Mouse (Mus musculus): ENCODE results near the gene Cmtm1. TPM values are rescaled to one million over a fixed set of nuclear protein-coding genes. Genes with fewer than 3 reads are reported as not detected.
A peak's percentile ranks its signal among the peaks of the same experiment; 100 is the strongest.

Cmtm1 gene
- polyA plus RNA-seq, 1 experiment from 2014 or later, result not detected

DNA sequence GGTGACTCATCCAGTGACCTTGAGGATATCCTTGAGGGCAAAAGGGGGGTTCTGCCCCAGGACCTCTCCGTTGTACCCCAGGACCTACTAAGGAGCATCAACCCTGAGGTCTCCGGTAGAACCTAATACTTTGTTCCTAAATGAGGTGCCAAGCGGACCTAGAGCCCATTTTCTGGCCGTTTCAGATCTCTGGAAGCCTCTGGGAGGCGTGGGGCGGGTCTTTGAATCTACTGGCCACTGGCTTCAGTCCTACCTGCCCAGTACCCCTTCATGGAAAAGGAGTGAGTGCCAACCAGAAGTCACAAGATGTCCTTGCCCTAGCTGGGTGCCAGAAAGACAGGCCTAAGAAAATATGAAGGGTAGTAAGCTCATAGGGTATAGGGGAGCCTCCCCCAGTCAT is 31.7 kb upstream of the Cmtm1 start:
- Histone ChIP-seq H3K9ac (replicated peaks; ENCODE audit: low read length) (peak overlapping the region; percentile 88), H3K9me3 (ENCODE audit: low read length) (no peaks in the 10 kb centered on the region), H3K4me2 (replicated peaks; ENCODE audit: low read depth, low read length) (peak overlapping the region; percentile 78), H3K27me3 (ENCODE audit: insufficient read depth, low read length) (no peaks in the 10 kb centered on the region), H3K36me3 (ENCODE audit: insufficient read depth, low read length) (peaks cover 14% of the 10 kb centered on the region), H3K27ac (ENCODE audit: low read length) (peak overlapping the region; percentile 90; the same call in 1 of the 2 replicates), H3K4me1 (ENCODE audit: insufficient read depth, low read length) (peaks cover 18% of the 10 kb centered on the region), H3K4me3 (ENCODE audit: low read length) (peak overlapping the region; percentile 75)
- WGBS, result 43% methylated on average over 6 of the region's 6 CpGs
- no peak for ATAC-seq (ENCODE audit: low FRiP score, low TSS enrichment)

DNA sequence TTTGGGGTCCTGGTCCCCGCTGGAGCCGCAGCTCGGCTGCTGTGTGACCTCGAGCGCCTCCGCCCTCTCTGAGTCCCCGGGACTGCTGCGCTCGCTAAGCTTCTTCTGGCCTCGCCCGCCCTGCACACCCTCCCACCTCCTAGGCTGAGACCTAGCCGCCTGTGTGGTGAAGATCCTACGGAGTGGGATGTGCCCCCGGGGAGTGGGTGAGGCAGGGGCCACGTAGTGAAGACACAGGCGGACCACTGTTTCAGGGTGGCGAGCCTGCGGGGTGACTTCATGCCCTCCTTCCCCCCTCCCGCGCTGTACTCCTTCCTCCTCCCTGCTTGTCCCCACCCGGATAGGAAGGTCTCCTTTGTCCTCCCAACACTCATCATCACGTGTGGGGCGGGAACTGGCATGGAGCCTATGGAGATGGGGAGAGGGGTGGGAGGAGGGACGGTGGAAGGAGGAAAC is 31.2 kb upstream of the Cmtm1 start:
- peaks cover 9% of the 10 kb centered on the region; the same call in 1 of the 2 replicates for H3K36me3 ChIP-seq (ENCODE audit: insufficient read depth, low read length)
- ATAC-seq (ENCODE audit: low FRiP score, low TSS enrichment), result peak; percentile 79
- H3K9me3 ChIP-seq (ENCODE audit: low read length), result no peaks in the 10 kb centered on the region; the same call in 1 of the 2 replicates
- peak overlapping the region; percentile 75 for H3K4me3 ChIP-seq (ENCODE audit: low read length)
- H3K4me2 ChIP-seq (replicated peaks; ENCODE audit: low read depth, low read length), result peak overlapping the region; percentile 78
- under 1% methylated on average over 23 of the region's 24 CpGs for WGBS
- no peaks in the 10 kb centered on the region for H3K27me3 ChIP-seq (ENCODE audit: insufficient read depth, low read length)
- peaks cover 18% of the 10 kb centered on the region for H3K4me1 ChIP-seq (ENCODE audit: insufficient read depth, low read length)
- H3K9ac ChIP-seq (replicated peaks; ENCODE audit: low read length), result peak overlapping the region; percentile 88
- peak overlapping the region; percentile 90 for H3K27ac ChIP-seq (ENCODE audit: low read length)

DNA sequence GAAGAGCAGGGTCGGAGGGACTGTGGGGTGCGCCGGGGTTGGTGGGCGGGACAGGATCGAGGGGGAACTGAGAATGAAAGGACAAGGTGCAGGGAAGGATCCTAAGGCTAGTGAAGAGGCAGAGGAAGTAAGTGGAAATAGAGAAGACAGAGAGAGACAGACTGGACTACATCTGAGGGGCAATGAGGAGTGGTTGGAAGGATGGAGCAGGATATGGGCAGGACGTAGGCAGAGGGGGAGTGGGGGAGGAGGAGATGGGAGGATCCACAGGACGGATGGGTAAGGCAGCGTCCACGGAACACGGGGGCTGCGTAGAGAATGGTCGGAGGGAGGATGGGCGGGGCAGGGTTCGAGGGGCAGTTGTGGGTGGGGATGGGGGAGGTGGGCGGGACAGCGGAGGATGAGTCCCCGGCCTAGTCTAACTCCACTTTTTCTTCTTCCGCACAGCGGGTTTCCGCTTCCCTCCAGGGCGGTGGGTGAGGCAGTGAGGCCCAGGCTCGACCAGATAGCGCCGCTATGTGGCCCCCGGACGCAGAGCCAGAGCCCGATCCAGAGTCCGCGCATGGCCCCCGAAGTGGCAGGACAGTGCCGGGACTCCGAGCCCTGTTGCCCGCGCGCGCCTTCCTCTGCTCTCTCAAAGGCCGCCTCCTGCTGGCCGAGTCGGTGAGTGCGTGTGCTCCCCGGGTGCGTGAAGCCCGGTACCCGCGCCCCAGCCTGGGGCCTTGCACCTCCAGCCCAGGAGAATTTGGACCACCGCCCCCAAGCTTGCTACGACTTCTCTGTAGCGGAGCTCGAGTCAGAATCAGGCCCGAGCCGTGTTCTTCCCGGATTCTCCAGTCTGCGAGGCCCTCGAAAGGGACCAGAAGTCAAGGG is 30.5 kb upstream of the Cmtm1 start:
- Histone ChIP-seq H3K27ac (ENCODE audit: low read length) (peak overlapping the region; percentile 90), H3K4me3 (ENCODE audit: low read length) (peak overlapping the region; percentile 75), H3K9me3 (ENCODE audit: low read length) (no peaks in the 10 kb centered on the region; the same call in 1 of the 2 replicates), H3K4me1 (ENCODE audit: insufficient read depth, low read length) (peaks cover 18% of the 10 kb centered on the region), H3K36me3 (ENCODE audit: insufficient read depth, low read length) (peaks cover 9% of the 10 kb centered on the region; the same call in 1 of the 2 replicates), H3K4me2 (replicated peaks; ENCODE audit: low read depth, low read length) (peak overlapping the region; percentile 78), H3K9ac (replicated peaks; ENCODE audit: low read length) (peak overlapping the region; percentile 88), H3K27me3 (ENCODE audit: insufficient read depth, low read length) (no peaks in the 10 kb centered on the region)
- WGBS, result under 1% methylated on average over 49 of the region's 54 CpGs
- peak; percentile 76 for ATAC-seq (ENCODE audit: low FRiP score, low TSS enrichment)

DNA sequence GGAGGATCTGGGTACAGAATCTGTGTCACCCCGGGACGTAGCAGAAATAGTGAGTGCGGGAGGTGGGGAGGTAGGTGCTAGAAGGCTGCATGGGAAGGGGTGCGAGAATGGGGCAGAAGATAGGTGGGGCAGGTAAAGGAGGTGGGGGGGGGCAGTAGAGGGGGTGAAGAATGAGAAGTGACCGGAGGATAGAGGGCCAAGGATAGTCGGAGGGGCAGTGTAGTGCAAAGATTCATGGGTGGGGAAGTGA is 30.0 kb upstream of the Cmtm1 start:
- Histone ChIP-seq H3K36me3 (ENCODE audit: insufficient read depth, low read length) (0 out of 2 replicates have a peak, but pooled peaks cover 9% of the 10 kb centered on the region), H3K4me1 (ENCODE audit: insufficient read depth, low read length) (peaks cover 18% of the 10 kb centered on the region), H3K9ac (replicated peaks; ENCODE audit: low read length) (peak overlapping the region; percentile 88), H3K27ac (ENCODE audit: low read length) (peak overlapping the region; percentile 43), H3K27me3 (ENCODE audit: insufficient read depth, low read length) (no peaks in the 10 kb centered on the region), H3K4me2 (replicated peaks; ENCODE audit: low read depth, low read length) (peak overlapping the region; percentile 78), H3K9me3 (ENCODE audit: low read length) (no peaks in the 10 kb centered on the region; the same call in 1 of the 2 replicates), H3K4me3 (ENCODE audit: low read length) (peak overlapping the region; percentile 75)
- WGBS, result 0% methylated on average over 6 of the region's 6 CpGs
- ATAC-seq (ENCODE audit: low FRiP score, low TSS enrichment), result peak; percentile 10

DNA sequence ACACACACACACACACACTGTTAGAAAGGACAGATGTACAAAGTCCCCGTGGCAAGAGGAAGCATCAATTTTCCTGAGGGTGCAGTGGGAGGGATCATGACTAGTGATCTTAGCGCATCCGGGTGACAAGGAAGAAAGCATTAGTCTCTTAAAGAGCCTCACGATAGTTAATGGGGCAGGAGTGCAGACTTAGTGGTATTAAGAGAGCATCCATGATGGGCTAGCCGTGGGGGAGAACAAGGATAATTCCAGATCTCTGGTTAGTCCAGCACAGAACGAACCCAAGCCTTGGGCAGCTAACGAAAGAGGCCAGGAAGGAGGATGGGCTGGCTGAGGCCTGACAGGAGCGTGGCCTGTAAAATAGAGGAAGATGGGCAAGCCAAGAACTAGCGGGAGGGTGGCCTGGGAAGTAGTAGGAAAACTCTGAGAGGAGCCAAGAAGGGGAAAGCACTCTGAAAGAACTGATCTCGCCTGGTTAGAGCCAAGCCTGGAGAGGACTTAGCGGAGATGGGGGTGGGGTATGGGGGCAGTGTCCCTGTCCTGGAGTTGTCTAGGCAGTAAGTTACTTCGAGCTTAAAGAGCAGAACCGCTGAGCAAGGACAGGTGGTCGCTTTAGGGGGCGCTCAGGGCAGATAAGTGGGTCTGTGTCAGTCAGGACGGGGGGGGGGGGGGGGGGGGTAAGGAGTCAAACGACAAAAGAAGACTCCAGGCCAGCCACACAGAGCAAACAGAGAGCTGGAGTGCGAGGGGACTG is 29.5 kb upstream of the Cmtm1 start, which contains the start of gene Cmtm3:
Gene Cmtm3 (plus strand): TSS at position 182 of the 754 bp plus-strand sequence.
- Histone ChIP-seq H3K27me3 (ENCODE audit: insufficient read depth, low read length) (no peaks in the 10 kb centered on the region), H3K9ac (replicated peaks; ENCODE audit: low read length) (peak within 1 kb of the TSS; percentile 88), H3K36me3 (ENCODE audit: insufficient read depth, low read length) (0 out of 2 replicates have a peak, but pooled peaks cover 4% of the 10 kb centered on the region), H3K4me3 (ENCODE audit: low read length) (peak within 1 kb of the TSS; percentile 75), H3K27ac (ENCODE audit: low read length) (peak within 1 kb of the TSS; percentile 43), H3K4me2 (replicated peaks; ENCODE audit: low read depth, low read length) (peak within 1 kb of the TSS; percentile 78), H3K4me1 (ENCODE audit: insufficient read depth, low read length) (peaks cover 18% of the 10 kb centered on the region), H3K9me3 (ENCODE audit: low read length) (no peaks in the 10 kb centered on the region; the same call in 1 of the 2 replicates)
- ATAC-seq (ENCODE audit: low FRiP score, low TSS enrichment), result 0 out of 2 replicates have a peak, but pooled peaks have one; percentile 1
- WGBS, result 16% methylated on average over 16 of the region's 18 CpGs

DNA sequence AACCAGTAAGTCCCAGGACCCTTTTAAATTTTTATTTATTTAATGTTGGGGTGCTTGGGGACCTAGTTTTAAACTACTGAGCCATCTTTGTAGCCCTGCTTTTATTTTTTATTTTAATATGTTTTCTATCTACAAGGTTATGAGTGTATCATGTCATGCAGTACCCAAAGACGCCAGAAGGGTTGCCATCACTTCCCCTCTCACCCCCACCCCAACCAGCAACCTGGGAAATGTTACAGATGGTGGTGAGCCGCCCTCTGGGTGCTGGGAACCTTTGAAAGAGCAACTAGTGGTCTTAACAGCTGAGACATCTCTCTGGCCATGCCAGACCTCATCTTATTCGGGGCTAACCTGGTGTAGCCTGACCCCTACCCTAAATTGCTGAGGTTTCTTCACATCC is 27.9 kb upstream of the Cmtm1 start:
- H3K27me3 ChIP-seq (ENCODE audit: insufficient read depth, low read length), result no peaks in the 10 kb centered on the region
- WGBS, result 57% methylated on average over 3 of the region's 3 CpGs
- no peaks in the 10 kb centered on the region; the same call in 1 of the 2 replicates for H3K9me3 ChIP-seq (ENCODE audit: low read length)
- H3K4me2 ChIP-seq (replicated peaks; ENCODE audit: low read depth, low read length), result no peak overlapping the region
- peaks cover 14% of the 10 kb centered on the region for H3K4me1 ChIP-seq (ENCODE audit: insufficient read depth, low read length)
- no peak for ATAC-seq (ENCODE audit: low FRiP score, low TSS enrichment)
- H3K36me3 ChIP-seq (ENCODE audit: insufficient read depth, low read length), result no peaks in the 10 kb centered on the region
- no peak overlapping the region for H3K27ac ChIP-seq (ENCODE audit: low read length)
- no peak overlapping the region for H3K4me3 ChIP-seq (ENCODE audit: low read length)
- no peak overlapping the region for H3K9ac ChIP-seq (replicated peaks; ENCODE audit: low read length)

DNA sequence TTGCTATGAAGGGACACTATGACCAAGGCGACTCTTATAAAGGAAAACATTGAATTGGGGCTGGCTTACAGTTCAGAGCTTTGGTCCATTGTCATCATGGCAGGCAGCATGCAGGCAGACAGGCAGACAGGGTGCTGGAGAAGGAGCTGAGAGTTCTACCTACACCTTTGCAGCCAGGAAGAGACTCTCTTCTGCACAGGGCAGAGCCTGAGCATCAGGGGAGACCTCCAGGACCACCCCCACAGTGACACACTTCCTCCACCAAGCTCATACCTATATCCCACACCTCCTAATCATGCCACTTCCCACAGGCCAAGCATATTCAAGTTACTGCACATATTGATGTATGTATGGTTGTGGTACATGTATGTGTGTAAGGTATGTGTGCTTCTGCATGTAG is 26.9 kb upstream of the Cmtm1 start:
- H3K9ac ChIP-seq (replicated peaks; ENCODE audit: low read length), result no peak overlapping the region
- H3K27ac ChIP-seq (ENCODE audit: low read length), result no peak overlapping the region
- H3K36me3 ChIP-seq (ENCODE audit: insufficient read depth, low read length), result no peaks in the 10 kb centered on the region
- no peaks in the 10 kb centered on the region; the same call in 1 of the 2 replicates for H3K9me3 ChIP-seq (ENCODE audit: low read length)
- no peak for ATAC-seq (ENCODE audit: low FRiP score, low TSS enrichment)
- H3K4me1 ChIP-seq (ENCODE audit: insufficient read depth, low read length), result peaks cover 12% of the 10 kb centered on the region
- H3K4me2 ChIP-seq (replicated peaks; ENCODE audit: low read depth, low read length), result no peak overlapping the region
- no peaks in the 10 kb centered on the region for H3K27me3 ChIP-seq (ENCODE audit: insufficient read depth, low read length)
- WGBS, result 83% methylated on average over 1 of the region's 1 CpGs
- H3K4me3 ChIP-seq (ENCODE audit: low read length), result no peak overlapping the region

DNA sequence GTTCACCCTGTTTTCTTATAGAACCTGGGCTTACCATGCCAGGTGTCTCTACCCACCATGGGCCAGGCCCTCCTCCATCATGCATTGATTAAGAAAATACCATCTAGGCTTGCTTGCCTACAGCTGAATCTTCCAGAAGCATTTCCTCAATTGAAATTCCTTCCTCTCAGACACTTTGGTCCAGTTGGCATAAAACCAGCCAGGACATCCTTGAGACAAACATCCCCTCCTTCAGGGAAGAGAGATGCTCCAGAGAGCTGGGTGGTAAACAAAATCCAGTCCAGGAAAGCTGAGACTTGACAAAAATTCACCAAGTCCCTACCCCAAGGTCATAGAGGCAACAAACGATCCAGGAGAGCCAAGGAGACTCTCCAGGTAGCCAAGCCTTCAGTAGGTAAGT is 24.3 kb upstream of the Cmtm1 start:
- no peak overlapping the region for H3K4me3 ChIP-seq (ENCODE audit: low read length)
- peaks cover under 1% of the 10 kb centered on the region; the same call in 1 of the 2 replicates for H3K4me1 ChIP-seq (ENCODE audit: insufficient read depth, low read length)
- no peaks in the 10 kb centered on the region for H3K27me3 ChIP-seq (ENCODE audit: insufficient read depth, low read length)
- H3K4me2 ChIP-seq (replicated peaks; ENCODE audit: low read depth, low read length), result no peak overlapping the region
- no peaks in the 10 kb centered on the region; the same call in 1 of the 2 replicates for H3K9me3 ChIP-seq (ENCODE audit: low read length)
- H3K27ac ChIP-seq (ENCODE audit: low read length), result no peak overlapping the region
- H3K9ac ChIP-seq (replicated peaks; ENCODE audit: low read length), result no peak overlapping the region
- H3K36me3 ChIP-seq (ENCODE audit: insufficient read depth, low read length), result no peaks in the 10 kb centered on the region
- no peak for ATAC-seq (ENCODE audit: low FRiP score, low TSS enrichment)
- 69% methylated on average over 1 of the region's 1 CpGs for whole genome bisulfite sequencing

DNA sequence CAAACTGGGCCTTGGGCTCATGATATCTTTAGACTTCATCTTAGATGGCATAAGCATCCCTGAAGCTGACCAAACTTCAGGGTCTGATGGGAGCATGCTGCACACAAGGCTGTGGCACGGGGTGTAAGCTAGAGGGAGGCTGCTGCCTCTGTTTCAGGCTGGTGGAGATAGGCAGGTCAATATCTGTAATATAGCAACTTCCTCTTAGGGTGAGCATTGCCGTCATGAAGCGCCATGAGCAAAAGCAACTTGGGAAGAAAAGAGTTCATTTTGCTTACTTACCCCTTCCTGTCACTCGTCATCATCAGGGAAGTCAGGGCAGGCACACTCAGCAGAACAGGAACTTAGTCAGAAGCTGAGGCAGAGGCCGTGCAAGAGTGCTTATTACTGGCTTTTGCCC is 23.8 kb upstream of the Cmtm1 start:
- no peak for ATAC-seq (ENCODE audit: low FRiP score, low TSS enrichment)
- WGBS, result 77% methylated on average over 5 of the region's 5 CpGs
- Histone ChIP-seq H3K27me3 (ENCODE audit: insufficient read depth, low read length) (no peaks in the 10 kb centered on the region), H3K4me1 (ENCODE audit: insufficient read depth, low read length) (no peaks in the 10 kb centered on the region), H3K4me2 (replicated peaks; ENCODE audit: low read depth, low read length) (no peak overlapping the region), H3K27ac (ENCODE audit: low read length) (no peak overlapping the region), H3K9me3 (ENCODE audit: low read length) (no peaks in the 10 kb centered on the region; the same call in 1 of the 2 replicates), H3K36me3 (ENCODE audit: insufficient read depth, low read length) (no peaks in the 10 kb centered on the region), H3K4me3 (ENCODE audit: low read length) (no peak overlapping the region), H3K9ac (replicated peaks; ENCODE audit: low read length) (no peak overlapping the region)
